Mouse (Mus musculus) cerebral cortex, adult 2 months (tissue): Measurements from ENCODE around the gene Txndc5.

ENCODE experiments used
- WGBS: fragments of 180-500 bp; shearing (Covaris S2); methylation state at CpG from one replicate; pipeline ENCODE4 v1.1.7; 2018; 5-methylcytosine and 5-hydroxymethylcytosine counted together

Txndc5 gene

GRCm38 (mm10) chr13:38451446-38451845, 77.2 kb downstream of the Txndc5 start:
- WGBS: 88% methylated on average over 5 of the region's 5 CpGs
